Mouse (Mus musculus) adrenal gland, postnatal 36 days (tissue): ENCODE measurements around the gene R3hdm4. TPM values are rescaled to one million over a fixed set of nuclear protein-coding genes. Genes with fewer than 3 reads are reported as not detected.

Experiments used
- DNase-seq, 2 experiments: peaks; one replicate each; pipeline ENCODE4 v3.0.0; 2021; ENCODE audit warnings: mixed read lengths in 1 of 2
- microRNA-seq: library from miRNA; unstranded; fragments of <30 nt; microRNA quantifications from one replicate; pipeline ENCODE4 v1.2.0, GENCODE M21; 2021
- total RNA-seq, 2 experiments: library from RNA; stranded (reverse); gene quantifications; 2 replicates each; pipeline ENCODE4 v1.2.3; 2021

R3hdm4 gene
- total RNA-seq, 2 experiments from 2014 or later, result 104 to 118 TPM

DNA sequence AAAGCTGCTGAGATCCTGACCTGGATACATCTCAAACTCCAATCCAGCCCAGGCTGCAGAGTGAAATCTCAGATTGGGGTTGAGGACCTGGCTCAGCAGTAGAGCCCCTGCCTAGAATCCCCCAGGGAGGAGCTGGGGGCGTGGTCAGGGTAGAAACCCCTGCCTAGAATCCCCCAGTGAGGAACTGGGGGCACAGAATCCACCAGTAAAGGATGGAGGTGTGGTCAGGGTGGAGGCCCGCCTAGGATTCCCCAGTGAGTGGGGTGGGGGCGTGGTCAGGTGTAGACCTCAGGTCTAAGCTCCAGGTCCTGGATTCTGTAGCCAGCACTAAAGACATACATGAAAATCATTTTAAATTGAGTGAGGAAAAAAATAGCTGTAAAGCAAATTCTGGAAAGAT, 48.1 kb downstream of the R3hdm4 start:
- no peak for DNase-seq

DNA sequence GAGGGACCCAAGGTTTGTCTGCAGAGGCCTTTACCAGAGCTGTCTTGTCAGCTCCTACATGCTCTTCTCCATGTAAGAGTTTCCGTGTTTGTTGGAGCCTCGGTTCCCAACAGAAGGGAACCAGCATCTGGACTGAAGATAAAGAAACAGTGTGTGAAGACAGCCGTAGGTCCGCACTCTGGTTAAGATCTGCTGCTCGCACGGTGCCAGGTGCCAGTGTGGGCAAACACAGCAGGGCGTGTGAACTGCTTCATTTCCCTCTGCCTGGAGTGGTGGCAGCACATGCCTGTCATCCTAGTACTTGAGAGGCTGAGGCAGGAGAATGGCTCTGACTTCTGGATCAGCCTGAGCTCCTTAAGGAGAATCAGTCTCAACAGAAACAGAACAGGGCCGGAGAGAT, 49.2 kb downstream of the R3hdm4 start:
- DNase-seq, result no peak

DNA sequence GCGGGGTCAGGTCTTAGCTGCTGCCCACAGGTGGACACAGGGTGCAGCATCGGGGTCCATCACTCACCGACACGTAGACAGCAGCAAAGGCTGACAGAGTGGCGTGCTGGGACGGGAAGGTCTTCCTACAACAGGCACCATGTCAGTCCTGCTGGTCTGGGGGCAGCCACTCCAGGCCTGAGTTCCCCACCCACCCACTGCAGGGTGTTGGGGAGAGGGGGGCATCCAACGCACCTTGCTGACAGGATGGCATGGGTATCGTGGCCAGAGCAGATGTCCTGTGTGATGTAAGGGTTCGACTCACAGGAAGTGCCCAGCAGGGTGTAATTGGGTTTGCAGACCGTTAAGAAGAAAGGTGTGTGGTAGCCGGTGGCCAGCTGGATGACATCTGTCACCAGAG, 54.4 kb downstream of the R3hdm4 start:
- DNase-seq, result no peak

DNA sequence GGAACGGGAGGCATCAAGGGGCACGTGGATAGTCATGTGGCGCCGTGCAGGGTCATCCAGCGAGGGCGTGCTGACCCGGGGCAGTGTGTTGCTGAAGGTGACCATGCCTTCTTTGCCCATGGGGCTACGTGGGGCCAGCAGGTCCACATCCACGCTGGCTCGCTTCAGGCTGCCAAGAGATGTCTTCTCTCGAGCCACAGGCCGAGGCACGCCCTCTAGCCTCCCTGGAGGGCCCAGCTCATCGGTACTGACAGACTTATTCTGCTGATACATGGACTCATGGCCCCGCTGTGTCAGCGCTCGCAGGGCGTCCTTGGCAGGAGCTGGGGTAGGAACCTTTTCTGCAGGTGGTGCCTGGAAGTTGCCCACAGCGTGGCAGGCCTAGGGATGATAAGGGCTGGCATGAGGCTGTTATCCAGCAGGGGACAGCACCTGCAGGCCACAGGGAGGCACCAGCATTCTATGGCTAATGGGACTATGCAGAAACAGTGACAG, 55.2 kb downstream of the R3hdm4 start:
- DNase-seq, result peak; percentile 53 to 72

DNA sequence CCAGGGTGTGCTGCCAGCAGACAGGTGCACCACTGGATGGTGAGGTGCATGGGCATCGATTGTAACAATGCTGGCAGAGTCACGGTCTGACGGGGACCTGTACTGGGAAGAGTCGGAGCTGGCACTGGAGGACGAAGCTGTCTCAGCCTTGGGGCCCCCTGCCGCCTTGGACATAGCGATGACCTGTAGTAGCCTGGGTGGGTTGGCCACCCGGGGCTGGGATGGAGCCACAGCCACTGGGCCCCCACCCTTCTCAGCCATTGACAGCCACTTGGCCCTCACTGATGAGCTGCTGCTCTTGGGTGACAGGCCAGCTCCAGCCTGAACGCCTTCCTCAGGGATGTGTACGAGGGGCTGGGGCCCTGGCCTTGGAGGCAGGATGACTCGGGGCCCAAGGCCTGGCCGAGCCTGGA, 55.8 kb downstream of the R3hdm4 start:
- peak in 1 of 2 experiments; percentile 32 for DNase-seq

DNA sequence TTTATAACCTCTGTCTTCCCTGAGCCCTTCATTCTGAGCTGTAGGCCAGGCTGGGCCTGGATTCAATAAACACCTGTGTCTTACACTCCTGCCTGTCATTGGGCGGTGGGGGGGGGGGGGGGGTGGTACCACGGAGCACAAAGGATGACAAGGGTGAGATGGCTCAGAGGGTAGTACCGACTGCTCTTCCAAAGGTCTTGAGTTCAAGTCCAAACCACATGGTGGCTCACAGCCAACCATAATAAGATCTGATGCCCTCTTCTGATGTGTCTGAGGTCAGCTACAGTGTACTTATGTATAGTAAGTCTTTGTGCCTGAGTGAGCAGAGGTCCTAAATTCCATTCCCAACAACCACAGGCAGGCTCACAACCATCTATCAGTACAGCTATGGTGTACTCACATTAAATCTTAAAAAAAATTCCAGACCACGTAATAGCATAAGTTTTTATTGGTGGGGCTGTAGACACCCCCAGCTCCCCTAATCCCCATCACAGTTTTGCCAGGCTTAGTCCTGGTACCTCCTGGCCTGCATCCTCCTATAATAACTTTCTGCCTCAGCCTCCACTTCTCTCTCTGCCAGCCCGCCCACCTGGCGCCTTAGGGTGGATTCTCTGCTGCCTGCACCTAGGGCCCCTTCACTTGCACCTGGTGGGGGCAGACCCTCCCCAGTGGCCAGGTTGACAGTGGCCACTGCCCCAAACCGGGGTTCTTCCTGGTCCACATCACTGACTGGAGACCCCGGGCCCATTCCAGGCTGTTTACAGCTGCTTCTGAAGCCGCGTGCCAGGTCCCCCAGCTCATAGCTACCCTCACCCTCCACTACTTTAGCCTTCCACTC, 56.4 kb downstream of the R3hdm4 start:
- no peak for DNase-seq

DNA sequence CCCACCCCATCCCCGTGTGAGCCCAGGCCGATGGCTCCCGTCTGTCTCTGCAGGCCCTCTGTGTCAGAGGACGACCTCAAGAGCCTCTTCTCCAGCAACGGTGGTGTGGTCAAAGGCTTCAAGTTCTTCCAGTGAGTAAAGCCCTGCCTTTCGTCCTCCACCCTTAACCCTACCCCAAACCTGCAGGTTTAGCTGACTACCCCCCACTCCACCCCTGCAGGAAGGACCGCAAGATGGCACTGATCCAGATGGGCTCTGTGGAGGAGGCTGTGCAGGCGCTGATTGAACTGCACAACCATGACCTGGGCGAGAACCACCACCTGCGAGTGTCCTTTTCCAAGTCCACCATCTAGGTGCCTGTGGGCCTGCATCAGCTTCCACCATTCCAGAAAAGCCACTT, 58.1 kb downstream of the R3hdm4 start:
- no peak for DNase-seq

DNA sequence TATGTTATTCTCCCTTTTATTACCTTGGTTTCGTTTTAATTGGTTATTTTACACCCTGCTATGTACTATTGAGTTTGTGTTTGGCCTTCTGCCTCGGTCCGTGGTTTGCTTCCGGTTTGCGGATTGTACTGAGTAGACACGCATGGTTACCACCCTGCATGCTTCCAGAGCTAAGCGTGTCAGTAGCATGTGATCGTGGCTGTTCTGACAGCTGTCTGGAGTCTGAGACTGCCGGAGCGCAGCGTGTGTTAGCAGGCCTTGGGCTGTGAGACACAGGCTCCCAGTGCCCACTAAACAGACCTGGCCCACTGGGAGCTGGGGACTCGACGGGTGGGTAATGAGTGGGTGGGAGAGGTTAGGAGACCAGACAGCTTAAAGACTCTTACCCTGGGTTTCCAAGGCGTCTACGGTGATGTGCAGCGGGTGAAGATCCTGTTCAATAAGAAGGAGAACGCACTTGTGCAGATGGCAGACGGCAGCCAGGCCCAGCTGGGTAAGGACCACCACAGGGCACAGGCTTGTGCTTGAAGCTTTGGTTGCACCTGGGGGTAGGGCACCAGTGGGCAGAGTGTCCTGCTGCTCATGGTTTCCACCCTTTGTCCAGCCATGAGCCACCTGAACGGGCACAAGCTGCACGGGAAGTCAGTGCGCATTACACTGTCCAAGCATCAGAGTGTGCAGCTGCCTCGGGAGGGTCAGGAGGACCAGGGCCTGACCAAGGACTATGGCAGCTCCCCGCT, 58.8 kb downstream of the R3hdm4 start:
- no peak for DNase-seq

DNA sequence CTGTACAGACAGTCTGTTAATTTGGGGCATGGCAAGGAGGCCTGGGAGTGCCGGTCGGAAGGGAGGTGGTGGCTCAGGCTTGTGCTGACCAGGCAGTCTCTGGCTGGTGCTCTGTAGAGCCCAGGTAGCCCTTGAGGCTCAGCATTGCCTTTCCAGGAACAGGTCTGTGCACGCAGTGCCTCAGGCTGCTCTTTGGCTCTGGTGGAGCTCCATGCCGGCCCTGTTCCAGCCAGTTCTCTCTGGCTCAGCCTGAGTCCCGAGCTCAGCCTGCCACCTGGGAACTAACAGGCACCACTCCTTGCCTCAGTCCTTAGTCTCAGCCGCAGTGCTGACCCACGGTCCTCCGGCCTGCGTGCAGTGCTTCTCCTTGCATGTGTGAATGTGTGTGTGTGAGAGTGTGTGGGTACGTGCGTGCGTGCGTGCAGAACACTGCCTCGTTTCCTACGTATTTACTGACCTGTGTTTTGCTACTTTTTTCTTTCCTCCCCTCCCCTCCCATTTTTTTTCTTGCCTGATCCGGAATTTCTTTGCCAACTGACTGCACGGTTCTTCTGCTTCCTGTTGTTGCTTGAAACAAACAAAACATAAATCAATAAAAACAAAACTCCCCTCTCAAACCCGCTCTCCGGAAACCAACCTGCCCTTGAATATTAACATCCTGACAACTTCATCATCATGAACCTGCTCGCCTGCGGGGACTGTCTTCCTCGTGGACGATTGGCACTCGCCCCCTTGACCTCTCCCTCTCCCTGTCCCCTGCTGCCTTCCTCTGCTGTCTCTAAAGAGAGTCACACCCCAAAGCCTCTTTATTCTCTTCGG, 59.6 kb downstream of the R3hdm4 start:
- DNase-seq, result no peak

DNA sequence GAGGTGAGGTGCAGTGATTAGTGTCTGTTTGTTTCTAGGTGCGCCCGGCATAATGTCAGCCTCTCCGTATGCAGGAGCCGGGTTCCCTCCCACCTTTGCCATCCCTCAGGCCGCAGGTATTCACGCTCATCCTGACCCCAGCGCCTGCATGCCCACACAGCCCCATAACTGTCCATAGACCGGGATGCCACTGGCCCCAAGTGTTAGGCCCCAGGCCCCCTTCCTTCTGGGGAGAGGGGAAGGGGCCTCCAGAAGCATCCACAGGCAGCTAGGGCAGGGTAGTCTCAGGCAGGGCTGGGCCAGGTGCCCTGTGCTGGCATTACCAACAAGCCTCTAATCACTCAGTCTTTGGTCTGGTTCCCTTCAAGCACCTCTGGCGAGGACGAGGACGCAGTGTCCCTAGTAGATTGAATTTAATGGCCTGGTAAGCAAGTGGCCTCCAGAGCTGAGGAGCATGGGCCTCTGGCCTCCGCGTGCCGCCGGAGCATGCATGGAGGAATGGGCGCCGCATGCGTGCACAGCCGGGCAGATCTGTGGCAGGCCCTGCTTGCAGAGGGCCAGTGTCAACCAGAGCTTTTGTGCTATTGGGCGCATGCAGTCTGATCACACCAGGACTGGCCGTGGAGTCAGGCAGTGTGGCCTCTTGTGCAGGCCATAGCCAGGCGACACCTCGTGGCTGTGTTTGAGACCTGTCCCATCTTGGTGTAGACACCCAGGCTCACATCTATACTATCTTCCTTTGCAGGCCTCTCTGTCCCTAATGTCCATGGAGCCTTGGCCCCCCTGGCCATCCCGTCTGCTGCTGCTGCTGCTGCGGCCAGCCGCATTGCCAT, 60.7 kb downstream of the R3hdm4 start:
- no peak for DNase-seq

Small RNA genes within 50 kb of the gene (microRNA-seq; reads per million reads assigned to microRNA genes)
- not detected for gene Mir6910

Other genes with a start within 250 kb of the R3hdm4 start
- 10 to 100 TPM; 75.0 to 79.9 TPM for gene Cdc34, start 239.0 kb downstream of the R3hdm4 start, total RNA-seq
- 1 to 10 TPM in 1 of 2 experiments, under 1 TPM in 1; 0.86 to 1.0 TPM for gene Gzmm, start 232.2 kb downstream of the R3hdm4 start, total RNA-seq
- 100 to 1,000 TPM; 558 to 568 TPM for gene Bsg, start 216.7 kb downstream of the R3hdm4 start, total RNA-seq
- 1 to 10 TPM; 4.3 to 6.0 TPM for gene Hcn2, start 204.6 kb downstream of the R3hdm4 start, total RNA-seq
- gene Polrmt, start 174.6 kb downstream of the R3hdm4 start, total RNA-seq, result 10 to 100 TPM; 51.1 to 58.0 TPM
- not detected for gene Fgf22, start 166.1 kb downstream of the R3hdm4 start, total RNA-seq
- gene Rnf126, start 154.3 kb downstream of the R3hdm4 start, total RNA-seq, result 10 to 100 TPM; 53.0 to 55.2 TPM
- gene Fstl3, start 143.9 kb downstream of the R3hdm4 start, total RNA-seq, result 10 to 100 TPM; 11.3 to 22.9 TPM
- not detected for gene Prss57, start 130.2 kb downstream of the R3hdm4 start, total RNA-seq
- gene Palm, start 127.6 kb downstream of the R3hdm4 start, total RNA-seq, result 10 to 100 TPM; 75.4 to 93.7 TPM
- under 1 TPM in 1 of 2 experiments, not detected in 1; 0.43 TPM for gene Misp, start 100.2 kb downstream of the R3hdm4 start, total RNA-seq
- gene Ptbp1, start 66.8 kb downstream of the R3hdm4 start, total RNA-seq, result 100 to 1,000 TPM; 257 to 299 TPM
- gene Prtn3, start 46.7 kb downstream of the R3hdm4 start, total RNA-seq, result under 1 TPM; 0.50 to 0.56 TPM
- under 1 TPM; 0.16 to 0.50 TPM for gene Plppr3, start 46.6 kb downstream of the R3hdm4 start, total RNA-seq
- gene Elane, start 35.0 kb downstream of the R3hdm4 start, total RNA-seq, result under 1 TPM; 0.30 to 0.33 TPM
- gene Cfd, start 30.4 kb downstream of the R3hdm4 start, total RNA-seq, result 1,000 to 10,000 TPM; 1,484 to 1,596 TPM
- gene Med16, start 12.3 kb downstream of the R3hdm4 start, total RNA-seq, result 10 to 100 TPM; 39.7 to 50.6 TPM
- not detected for gene Gm26602, start 10.4 kb downstream of the R3hdm4 start, total RNA-seq
- gene Kiss1r, start 4.2 kb downstream of the R3hdm4 start, total RNA-seq, result 1 to 10 TPM; 1.2 to 1.3 TPM
- gene Arid3a, start 5.8 kb upstream of the R3hdm4 start, total RNA-seq, result 1 to 10 TPM; 3.0 to 4.1 TPM
- gene Wdr18, start 38.9 kb upstream of the R3hdm4 start, total RNA-seq, result 10 to 100 TPM; 37.8 to 48.9 TPM
- not detected for gene Grin3b, start 49.5 kb upstream of the R3hdm4 start, total RNA-seq
- gene Tmem259, start 63.1 kb upstream of the R3hdm4 start, total RNA-seq, result 100 to 1,000 TPM; 144 to 146 TPM
- 10 to 100 TPM; 30.2 to 42.9 TPM for gene Cnn2, start 67.4 kb upstream of the R3hdm4 start, total RNA-seq
- 10 to 100 TPM; 20.2 to 20.3 TPM for gene Abca7, start 75.3 kb upstream of the R3hdm4 start, total RNA-seq
- gene Arhgap45, start 95.4 kb upstream of the R3hdm4 start, total RNA-seq, result 1 to 10 TPM; 4.5 to 5.4 TPM
- 100 to 1,000 TPM in 1 of 2 experiments, 10 to 100 TPM in 1; 92.8 to 108 TPM for gene Polr2e, start 118.6 kb upstream of the R3hdm4 start, total RNA-seq
- 1,000 to 10,000 TPM; 1,198 to 1,301 TPM for gene Gpx4, start 126.0 kb upstream of the R3hdm4 start, total RNA-seq
- gene Sbno2, start 184.4 kb upstream of the R3hdm4 start, total RNA-seq, result 10 to 100 TPM; 49.3 to 51.3 TPM
- gene Stk11, start 194.6 kb upstream of the R3hdm4 start, total RNA-seq, result 100 to 1,000 TPM; 146 to 149 TPM
- 100 to 1,000 TPM; 561 to 735 TPM for gene Atp5d, start 217.4 kb upstream of the R3hdm4 start, total RNA-seq
- gene Cbarp, start 219.6 kb upstream of the R3hdm4 start, total RNA-seq, result 100 to 1,000 TPM in 1 of 2 experiments, 10 to 100 TPM in 1; 57.5 to 205 TPM
- 100 to 1,000 TPM; 104 to 188 TPM for gene Midn, start 227.1 kb upstream of the R3hdm4 start, total RNA-seq
- 100 to 1,000 TPM in 1 of 2 experiments, 10 to 100 TPM in 1; 35.0 to 104 TPM for gene Cirbp, start 244.8 kb upstream of the R3hdm4 start, total RNA-seq